Mouse (Mus musculus) heart, adult 9 months (tissue): ENCODE measurements around the gene Pitpnm1.
"Not testable (repeated sequence)": the region's sequence is repeated elsewhere in the genome, so short reads cannot be mapped to it uniquely, and the experiment has no call there.

ENCODE experiments used
- DNase-seq, 2 experiments: peaks; one replicate each; pipeline ENCODE4 v3.0.0; 2022; ENCODE audit warnings: low spot score in 2 of 2

Gene Pitpnm1

DNA sequence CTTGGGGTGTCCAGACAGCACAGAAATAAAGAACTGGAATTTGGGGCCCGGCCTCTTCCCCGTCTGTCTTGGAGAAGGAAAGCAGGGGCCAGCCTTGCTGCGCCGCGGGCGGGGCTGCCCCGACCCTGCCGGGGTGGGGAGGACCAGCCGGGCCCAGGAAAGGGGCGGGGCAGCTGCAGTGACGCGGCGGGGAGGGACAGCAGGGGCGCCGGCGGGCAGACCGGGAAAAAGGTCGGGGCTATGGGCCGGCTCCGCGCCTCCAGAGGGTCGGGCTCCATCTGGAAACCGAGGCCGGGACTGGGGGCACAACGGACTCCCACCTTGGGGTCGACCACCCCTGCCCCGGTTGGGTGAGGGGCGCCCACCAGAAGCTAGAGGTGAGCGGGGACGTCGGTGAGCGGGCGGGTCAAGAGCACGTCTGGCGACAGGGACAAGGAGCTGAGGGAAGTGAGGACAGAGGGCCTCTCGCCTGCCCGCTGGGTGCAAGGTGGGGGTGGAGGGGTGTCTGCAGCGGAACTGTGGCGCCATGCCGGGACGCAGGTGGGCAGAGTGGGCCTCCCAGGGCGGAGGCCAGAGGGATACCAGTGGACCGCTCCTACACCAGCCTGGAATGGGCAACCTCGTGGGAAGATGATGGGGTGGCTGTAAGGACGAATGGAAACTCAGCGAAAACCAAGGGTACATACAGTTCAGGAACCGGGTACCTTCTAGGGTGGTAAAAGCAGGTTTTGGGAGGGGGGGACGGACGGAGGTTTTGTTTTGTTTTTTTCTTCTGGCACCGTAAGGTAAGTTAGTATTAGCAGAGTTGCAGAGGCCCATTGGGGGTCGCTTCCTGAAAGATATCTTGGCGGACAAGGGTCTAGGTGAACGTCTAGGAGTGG is at the start of gene Pitpnm1:
Gene Pitpnm1, plus strand, starts transcription at position 162 of the 881 bp plus-strand sequence.
- DNase-seq, result peak; percentile 82 to 83

DNA sequence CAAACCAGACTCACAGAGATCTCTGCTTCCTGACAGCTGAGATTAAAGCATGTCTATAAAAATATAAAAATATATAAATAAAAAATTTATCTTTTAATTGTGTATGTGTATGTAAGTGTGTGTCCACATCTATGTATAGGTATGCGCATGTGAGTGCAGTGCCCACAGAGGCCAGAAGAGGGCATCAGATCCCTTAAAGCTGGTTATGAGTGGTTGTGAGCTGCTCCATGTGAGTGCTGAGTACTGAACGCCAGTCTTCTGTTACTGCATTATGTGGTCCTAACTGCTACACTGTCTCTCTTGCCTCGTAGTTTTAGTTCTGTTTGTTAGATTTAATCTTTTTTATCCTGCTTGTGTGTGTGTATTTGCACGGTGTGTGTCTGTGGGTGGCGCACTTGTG is 48.8 kb upstream of the Pitpnm1 start:
- DNase-seq, result no peak

DNA sequence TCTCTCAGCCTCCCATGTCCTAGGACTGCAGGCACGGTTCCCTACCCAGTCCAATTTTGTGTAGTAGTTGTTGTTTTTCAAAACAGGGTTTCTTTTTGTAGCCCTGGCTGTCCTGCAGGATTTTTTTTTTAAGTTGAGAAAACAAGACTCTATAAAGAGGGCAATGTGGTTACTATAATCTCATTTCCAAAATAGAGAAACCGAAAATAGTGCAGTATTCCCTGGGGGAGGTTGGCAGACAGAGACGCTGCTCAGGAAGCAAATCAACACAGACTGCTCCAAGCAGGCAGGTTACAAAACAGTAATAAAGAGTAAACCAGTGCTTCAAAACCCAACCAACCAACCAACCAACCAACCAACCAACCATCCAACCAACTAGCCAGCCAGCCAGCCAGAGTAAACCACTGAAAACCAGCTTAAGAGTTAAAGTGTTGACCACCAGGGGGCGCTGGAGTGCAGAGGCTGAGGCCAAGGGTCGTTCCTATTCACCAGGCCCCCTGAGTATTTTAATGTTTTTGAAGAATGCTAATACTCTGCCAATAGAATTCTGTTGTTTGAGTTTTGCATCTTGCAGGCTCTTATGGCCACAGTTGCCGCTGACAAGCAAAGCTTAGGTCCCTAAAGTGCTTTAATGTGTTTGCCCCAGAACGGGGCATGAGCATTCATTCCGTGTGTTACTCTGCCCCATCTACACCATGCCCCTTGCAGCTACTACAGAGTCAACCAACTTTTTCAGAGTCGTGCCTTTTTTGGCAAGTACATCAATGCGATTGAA is 47.9 kb upstream of the Pitpnm1 start:
- peak in 1 of 2 experiments; percentile 59 for DNase-seq

DNA sequence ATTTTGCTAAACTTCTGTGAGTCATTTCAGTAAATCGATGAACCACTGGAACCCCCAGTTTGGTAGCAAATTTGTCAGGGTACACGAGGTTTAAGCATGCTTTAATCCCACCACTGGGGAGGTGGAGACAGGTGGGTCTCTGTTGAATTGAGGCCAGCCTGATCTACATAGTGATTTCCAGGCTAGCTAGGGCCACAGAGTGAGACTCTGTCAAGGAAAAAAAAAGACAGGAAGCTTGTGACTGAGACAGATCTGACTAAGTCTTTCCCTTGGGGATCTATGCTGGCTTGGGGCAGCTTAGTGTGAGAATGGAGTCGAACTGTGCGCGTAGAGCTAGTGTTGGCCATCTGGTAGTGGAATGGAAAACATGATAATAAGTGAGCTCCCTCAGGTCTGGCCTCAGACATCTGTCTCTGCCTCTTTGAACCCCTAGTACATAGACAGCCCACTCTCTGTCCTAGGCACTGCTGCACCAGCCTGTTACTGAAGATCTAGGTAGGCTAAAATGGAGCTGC is 47.2 kb upstream of the Pitpnm1 start:
- no peak for DNase-seq

DNA sequence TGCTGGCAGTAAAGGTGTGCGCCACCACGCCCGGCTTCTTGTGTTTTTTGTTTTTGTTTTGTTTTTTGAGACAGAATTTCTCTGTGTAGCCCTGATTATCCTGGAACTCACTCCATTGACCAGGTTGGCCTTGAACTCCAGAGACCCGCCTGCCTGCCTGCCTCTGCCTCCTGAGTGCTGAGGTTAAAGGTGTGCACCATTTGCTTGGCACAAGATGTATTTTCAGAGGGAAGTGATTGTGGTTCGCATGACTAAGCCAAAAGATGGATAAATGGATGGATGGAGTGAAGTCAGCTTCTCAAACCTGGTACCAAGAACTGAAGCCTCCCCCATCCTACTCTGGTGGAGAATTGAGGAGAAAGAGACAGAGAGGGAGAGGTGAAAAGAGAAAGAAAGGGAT is 45.2 kb upstream of the Pitpnm1 start:
- no peak for DNase-seq

DNA sequence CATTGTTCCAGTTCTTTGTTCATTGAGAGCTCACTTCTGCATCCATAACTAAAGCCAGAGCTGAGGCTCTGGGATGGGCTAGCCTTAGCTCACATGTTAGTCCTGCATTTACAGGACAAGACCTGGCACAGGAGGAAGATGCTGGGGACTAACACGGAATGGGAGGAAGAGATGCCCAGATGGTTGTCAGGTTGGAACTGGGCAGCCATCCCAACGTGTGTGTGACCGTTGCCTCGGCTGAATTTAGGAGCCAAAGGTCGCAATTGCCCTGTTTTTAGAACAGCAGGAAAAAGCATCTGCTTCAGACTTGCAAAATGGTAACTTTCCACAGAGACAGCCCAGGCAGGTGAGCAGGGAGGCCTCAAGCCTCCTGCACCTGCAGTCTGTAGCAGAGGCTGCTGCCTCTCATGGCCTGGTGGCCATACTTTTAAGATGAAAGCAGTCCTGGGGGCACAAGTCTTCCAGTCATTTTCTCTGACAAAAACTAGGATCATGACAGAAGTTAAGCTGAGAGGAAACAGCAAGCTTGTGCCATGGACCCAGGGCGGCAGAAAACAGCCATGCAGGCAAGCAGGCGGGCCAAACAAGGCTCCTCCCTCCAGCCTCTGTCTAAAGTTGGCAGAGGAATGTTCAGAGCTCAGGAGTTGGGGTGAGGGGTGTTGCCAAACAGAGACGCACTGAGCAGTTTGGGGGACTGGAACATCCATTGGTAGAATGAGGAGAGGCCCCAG is 44.4 kb upstream of the Pitpnm1 start:
- DNase-seq, result no peak

DNA sequence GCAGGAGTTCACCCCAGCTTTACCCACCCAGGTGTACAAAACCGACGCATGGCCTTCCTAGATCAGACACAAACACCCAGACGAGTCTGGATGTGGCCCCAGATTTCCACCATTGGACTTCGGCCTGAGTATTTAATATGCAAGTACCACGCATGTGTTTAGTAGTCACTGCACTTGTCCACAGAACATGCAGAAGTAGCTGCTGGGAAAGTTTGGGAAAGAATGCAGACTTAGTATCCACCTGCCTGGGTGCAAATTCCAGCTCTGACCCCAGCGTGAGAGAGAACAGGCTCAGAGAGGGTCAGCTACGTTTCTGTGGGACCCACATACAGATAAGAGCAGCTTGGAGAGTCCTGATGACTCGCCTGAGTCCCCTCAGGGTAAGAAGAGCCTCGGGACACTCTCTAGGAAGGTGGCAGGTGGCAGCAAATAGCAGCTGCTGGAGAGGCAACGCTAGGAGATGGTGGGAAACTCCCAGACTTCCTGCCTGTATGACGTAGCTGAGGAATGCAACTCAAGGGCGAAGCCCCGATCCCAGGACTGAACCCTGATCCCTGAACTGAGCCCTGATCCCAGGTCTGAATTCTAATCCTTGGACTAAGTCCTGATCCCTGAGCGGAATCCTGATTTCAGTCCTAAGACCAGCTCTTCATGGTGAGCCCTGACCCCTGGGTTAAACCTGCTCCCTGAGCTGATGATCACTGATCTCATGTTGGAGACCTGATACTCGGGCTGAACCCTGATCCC is 43.7 kb upstream of the Pitpnm1 start:
- DNase-seq, result no peak

DNA sequence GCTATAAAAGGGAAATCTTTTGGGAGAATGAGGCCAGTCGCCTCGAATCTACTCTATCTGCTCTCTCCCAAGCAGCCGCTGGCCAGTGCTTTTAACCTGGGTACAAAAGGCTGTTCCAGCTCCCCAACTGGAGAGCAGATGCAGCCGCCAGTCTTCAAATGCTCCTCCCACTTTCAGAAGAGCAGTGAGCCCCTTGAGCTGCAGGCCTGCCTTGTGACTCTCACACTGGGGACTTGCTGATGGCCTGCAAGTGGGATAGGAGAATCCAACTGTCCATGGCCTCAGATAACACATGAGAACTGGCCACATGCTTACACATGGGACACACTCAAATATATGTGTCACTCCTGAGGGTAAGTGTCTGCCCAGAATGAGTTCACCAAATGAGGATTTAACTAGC is 43.1 kb upstream of the Pitpnm1 start:
- DNase-seq, result no peak

DNA sequence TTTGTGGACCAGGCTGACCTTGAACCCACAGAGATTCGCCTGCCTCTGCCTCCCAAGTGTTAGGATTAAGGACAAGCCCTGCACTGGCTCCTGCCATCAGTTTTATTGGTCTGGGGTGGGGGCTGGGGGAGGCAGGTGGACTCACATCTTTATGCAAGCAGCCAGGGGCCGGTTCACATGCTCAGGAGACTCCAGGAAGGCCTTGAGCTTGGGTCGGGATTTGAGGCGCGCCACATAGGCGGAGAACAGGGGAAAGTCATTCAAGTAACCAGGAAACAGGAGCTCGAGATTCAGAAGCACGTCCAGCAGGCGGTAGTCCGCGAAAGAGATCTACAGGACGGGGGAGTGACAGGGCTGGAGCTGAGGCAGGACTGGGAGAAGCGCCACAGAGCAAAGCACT is 42.4 kb upstream of the Pitpnm1 start:
- no peak for DNase-seq

DNA sequence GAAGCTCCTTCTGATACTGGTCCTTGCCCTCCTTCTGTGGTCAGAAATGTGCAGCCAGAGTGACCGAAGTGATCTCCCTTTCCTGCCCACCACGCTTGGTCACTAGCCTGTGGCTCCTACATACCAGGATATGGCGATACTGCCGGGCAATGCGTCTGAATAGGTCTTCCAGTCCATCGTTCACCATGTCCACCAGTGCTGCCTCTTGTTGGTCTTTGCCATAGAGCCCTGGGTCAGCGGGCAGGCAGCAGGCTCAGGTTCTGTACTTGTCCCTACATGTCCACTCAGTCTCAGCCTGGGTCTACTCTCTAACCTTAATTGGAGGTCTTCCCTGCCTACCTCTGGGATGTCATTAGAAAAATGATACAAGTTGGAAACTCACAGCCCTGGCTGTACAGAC is 41.8 kb upstream of the Pitpnm1 start:
- no peak for DNase-seq

DNA sequence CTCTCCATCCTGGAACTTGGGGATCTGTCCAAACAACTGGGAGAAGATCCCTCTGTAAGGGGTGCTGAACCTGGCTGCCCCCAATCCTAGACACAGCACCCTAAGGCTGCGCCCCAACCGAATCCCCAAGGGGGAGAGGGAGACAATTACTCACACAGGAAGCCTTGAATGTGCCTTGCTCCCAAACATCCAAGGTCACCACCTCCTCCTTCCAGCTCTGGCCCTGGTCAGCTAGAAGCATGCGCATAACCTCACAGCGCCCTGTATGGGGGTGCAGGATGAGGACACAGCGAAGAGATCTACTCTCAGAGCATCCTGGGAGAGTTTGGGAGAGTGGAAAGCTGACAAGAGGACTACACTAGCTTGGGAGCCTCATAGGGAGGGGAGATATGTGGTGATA is 41.2 kb upstream of the Pitpnm1 start:
- DNase-seq, result no peak

DNA sequence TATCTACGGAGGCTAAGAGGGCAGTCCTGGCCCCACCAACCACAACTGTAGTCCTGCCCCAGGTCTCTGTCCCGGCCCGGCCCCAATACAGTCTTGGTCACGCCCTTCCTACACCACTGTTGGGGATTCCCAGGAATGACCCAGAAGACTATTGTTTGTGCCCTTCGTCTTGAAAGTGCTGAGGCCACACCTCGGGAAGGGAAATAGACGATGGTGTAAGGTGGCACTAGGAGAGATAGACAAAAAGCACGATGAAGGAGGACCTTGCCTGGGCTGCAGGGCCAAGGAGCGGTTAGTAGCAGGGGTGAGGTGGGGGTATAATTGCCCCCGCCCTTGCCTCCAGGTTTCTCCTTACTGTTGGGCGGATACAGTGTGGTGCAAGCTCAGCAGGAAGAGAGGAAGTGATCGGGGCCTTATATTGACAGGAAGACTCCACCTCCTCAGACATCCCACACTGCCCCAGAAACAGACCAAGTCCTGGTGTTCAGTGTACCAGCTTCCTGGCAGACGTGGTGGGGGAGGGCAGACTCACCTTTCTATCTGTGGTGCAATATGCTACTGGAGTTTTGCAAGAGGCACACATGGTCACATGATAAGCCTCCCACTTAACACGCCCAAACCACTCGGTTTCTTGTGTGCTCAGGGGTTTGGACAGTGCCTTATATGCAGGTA is 40.6 kb upstream of the Pitpnm1 start, which contains the start of gene Gstp3:
Gene Gstp3, minus strand, starts transcription at position 501 of the 672 bp plus-strand sequence.
- no peak for DNase-seq

DNA sequence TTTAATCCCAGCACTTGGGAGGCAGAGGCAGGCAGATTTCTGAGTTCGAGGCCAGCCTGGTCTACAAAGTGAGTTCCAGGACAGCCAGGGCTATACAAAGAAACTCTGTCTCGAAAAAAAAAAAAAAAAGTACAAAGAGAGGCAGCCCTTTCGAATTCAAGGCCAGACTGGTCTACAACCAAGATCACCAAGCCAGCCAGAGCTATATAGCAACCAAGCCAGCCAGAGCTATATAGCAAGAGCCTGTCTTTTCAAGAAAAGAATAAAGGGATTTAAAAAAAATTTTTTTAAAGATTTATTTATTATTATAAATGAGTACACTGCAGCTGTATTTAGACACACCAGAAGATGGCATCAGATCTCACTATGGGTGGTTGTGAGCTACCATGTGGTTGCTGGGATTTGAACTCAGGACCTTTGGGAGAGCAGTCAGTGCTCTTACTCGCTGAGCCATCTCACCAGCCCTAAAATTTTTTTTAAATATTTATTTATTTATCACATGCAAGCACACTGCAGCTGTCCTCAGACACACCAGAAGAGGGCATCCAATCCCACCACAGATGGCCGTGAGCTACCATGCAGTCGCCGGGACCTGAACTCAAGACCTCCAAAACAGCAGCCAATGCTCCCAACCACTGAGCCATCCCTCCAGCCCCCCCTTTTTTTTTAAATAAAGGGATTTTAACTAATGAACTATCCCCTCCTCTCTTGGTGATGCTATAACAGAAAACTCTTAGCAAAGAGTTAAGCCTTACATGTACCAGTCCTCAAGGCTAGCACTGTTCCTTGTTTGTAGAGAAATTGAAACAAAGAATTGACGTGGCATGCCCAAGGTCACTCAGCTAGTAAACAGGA is 39.5 kb upstream of the Pitpnm1 start:
- not testable (repeated sequence) for DNase-seq

DNA sequence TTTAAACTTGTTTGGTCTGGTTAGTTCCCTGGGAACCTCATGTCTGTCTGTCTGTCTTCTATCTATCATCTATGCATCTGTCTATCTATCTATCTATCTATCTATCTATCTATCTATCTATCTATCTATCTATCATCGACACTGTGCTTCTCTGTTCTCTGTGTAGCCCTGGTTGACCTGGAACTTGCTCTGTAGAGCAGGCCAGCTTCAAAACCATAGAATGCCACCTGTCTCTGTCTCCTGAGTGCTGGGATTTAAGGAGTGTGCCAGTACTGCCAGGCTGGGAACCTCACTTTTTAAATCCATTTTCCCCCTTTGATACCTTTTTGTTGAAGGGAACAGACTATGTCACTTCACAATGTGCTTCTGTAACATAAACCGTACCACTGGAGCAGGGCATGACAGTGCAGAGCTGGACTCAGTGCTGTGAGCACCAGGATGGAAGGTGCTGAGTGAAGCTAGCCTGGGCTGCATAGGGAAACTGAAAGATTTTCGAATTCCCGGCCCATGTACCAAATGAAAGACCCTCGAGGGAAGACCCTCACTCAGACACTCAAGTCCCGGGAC is 38.8 kb upstream of the Pitpnm1 start:
- DNase-seq, result no peak

DNA sequence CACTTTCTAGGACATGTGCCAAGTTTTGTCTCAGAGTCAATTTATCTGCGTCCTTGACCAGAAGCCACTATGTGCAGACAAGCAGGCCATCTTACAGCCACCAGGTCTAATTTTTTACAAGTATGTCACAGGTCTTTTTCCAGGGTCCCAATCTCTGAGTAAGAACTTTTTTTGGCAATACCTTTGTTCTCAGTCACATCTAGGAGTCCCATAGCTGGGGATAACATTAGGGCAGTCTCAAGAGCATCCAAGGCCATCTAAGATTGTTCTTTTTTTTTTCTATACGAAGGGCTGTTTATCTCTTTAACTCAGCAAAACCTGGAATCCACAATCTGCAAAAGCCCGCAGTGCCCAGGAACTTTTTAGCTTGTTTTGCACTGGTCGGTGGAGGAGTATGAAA is 36.4 kb upstream of the Pitpnm1 start:
- DNase-seq, result not testable (repeated sequence)

DNA sequence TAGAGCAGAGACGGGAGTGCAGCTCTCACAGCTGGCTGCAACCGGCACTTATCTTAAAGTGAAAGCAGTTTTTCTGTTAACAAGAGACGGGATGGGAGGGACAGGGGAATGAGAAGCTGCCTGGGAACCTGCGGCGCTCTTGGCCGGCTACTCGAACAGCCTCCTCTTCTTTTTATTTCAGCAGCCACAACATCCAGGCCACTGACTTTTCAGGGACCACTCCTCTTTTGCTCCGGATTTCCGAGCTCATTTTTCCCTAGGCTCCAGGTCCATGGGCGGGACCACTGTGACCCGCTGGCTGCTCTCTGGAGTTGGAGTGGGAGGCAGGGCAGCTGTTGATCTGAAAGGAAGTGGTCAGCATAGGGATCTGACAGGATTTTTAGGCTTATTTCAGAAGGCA is 35.3 kb upstream of the Pitpnm1 start:
- DNase-seq, result not testable (repeated sequence)

DNA sequence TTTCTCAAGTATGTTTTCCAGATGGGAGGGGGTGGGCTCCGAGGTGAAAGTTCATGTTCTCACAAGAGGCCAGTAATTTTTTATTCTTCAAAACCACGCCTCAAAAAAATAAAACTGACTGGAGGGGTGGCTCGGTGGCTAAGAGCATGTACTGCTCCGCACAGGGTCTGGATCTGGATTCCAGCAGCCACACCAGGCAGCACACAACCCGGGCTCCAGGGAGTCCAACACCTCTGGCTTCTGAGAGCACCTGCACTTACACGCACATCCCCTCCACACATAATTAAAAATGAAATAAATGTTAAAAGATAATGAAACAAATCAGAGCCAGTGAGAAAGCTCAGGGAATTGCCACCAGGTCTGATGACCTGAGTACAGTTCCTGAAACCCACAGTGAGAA is 33.5 kb upstream of the Pitpnm1 start:
- DNase-seq, result no peak

DNA sequence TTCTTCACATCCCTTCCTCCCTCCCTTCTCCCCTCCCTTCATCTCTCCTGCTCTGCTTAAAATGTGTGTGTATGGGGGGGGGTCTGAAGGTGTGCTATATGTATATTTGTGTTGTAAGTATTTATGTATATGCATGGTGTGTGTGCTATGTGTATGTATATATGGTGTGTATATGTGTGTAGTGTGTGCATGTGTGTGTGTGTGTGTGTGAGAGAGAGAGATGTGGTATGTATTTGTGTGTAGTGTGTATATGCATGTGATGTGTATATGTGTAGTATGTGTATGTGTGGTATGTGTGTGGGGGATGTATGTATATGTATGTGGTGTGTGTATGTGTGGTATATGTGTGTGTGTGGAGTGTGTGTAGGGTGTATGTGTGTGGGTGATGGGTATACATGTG is 32.9 kb upstream of the Pitpnm1 start:
- DNase-seq, result no peak

DNA sequence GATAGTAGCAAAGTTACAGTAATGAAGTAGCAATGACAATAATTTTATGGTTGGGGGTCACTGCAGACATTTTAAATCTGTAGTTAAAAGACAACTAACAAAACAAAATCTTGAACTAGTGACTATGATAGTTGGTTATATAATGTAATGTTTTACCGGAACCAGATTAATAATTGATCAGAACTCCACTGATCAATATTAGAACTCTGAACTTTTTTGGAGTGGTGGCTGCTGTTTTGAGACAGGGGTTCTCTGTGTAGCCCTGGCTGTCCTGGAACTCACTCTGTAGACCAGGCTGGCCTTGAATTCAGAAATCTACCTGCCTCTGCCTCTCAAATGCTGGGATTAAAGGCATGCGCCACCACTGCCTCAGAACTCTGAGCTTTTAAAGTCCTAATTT is 31.6 kb upstream of the Pitpnm1 start:
- not testable (repeated sequence) for DNase-seq
